Mouse (Mus musculus) bone marrow, adult 2 months (tissue): ENCODE measurements around the gene Lmo2.

Experiments
- CTCF ChIP-seq: fragments of 200-500 bp; IDR thresholded peaks from 2 replicates; pipeline ENCODE4 v1.5.1; 2011; ENCODE audit warnings: low read length, control low read depth; ENCODE audit not compliant: control insufficient read depth, insufficient read depth
- POLR2A ChIP-seq: fragments of 200-500 bp; IDR thresholded peaks from 2 replicates; pipeline ENCODE4 v1.6.1; 2011; ENCODE audit warnings: low read depth, mild to moderate bottlenecking, control low read depth, low read length, borderline replicate concordance; ENCODE audit not compliant: control insufficient read depth

GRCm38 (mm10) chr2:103918375-103918774, 39.4 kb upstream of the Lmo2 start:
- TF ChIP-seq CTCF: no peak
- no peak for TF ChIP-seq POLR2A
